Mouse (Mus musculus): ENCODE results near the gene Zswim8.
"Not testable (repeated sequence)": the region's sequence is repeated elsewhere in the genome, so short reads cannot be mapped to it uniquely, and the experiment has no call there.

Zswim8 gene

GRCm38 (mm10) chr14:20693589-20694101 lies 13.7 kb upstream of the Zswim8 start:
- no peak for DNase-seq (ENCODE audit: low spot score)

DNA sequence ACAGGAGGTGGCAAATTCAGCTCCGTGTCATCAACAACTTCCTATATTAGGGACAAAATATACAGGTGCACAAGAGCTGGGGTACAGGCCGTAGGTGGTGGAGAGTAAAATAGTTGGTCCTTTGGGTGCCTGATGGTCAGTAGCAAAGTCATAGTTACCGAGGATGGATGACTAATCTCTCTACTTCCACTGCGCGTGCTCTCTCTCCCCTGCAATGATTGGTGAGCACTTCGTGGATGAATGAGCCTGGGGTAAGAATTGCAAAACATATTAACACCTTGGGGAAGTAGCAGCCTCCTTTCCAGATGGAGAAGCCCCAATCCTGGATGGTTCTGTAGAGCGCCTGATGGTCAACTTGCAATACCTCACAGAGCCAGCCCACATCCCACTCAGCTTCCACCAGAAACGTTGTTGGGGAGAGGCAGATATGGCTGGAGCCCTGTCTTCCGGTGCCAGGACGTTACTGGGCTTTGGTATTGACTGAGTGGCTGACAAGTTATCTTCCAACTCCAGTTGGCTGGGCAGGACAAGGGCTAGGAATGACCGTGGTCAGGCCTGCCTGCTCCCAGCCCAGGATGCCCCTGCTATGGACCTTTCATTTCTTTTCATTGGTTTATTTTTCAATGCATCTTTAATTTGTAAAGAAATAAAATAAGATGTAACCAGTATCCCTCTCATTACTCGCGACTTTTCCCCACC lies 13.0 kb upstream of the Zswim8 start:
- no peak for DNase-seq (ENCODE audit: low spot score)

DNA sequence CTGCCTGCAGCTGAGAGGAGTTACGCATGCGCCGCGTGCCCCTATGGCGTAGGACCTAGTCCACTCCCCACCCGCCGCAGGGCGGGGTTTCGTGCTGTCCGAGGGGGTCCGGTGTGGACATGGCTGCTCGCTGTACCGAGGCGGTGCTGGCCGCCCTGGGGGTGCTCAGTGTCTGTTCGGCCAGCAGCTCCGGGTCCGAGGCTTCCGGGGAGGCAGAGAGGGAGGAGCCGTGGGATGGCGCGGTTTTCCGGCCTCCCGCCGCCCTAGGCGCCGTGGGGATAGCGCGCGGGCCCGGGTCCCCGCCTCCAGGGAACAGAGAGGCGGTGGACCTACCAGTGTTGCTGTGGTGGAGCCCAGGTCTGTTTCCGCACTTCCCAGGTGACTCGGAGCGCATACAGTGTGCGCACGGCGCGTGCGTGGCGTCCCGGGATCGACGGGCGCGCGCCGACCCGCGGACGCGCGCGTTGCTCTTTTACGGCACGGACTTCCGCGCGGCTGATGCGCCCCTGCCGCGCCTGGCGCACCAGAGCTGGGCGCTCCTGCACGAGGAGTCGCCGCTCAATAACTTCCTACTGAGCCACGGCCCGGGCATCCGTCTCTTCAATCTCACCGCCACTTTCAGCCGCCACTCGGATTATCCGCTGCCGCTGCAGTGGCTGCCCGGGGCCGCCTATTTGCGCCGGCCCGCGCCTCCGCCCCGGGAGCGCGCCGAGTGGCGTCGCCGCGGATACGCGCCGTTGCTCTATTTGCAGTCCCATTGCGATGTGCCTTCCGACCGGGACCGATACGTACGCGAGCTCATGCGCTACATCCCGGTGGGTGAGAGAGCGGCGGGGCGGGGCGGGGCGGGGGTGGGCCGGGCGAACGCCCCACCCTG lies 12.2 kb upstream of the Zswim8 start, which contains the start of gene Fut11:
Gene Fut11 (plus strand): TSS at position 85 of the 877 bp plus-strand sequence.
- peak; percentile 71 for DNase-seq (ENCODE audit: low spot score)

DNA sequence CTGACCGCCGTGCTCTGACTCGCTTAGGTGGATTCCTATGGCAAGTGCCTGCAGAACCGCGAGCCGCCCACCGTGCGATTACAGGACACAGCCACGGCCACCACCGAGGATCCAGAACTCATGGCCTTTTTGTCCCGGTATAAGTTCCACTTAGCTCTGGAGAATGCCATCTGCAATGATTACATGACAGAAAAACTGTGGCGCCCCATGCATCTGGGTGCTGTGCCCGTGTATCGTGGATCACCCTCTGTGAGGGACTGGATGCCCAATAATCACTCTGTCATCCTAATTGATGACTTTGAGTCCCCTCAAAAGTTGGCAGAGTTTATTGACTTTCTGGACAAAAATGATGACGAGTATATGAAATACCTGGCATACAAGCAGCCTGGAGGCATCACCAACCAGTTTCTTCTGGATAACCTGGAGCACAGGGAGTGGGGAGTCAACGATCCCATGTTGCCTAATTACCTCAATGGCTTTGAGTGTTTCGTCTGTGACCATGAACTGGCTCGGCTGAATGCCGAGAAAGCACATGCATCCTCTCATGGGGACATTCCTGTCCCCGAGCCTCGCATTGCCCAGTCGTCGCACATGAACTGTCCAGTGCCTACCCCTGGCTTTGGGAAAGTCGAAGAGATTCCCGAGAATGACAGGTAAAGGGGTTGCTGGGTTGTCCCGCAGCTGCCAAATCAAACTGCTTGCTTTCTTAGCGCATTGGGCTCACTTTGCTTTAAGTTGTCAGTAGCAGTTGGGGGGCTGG lies 11.4 kb upstream of the Zswim8 start:
- DNase-seq (ENCODE audit: low spot score): no peak

DNA sequence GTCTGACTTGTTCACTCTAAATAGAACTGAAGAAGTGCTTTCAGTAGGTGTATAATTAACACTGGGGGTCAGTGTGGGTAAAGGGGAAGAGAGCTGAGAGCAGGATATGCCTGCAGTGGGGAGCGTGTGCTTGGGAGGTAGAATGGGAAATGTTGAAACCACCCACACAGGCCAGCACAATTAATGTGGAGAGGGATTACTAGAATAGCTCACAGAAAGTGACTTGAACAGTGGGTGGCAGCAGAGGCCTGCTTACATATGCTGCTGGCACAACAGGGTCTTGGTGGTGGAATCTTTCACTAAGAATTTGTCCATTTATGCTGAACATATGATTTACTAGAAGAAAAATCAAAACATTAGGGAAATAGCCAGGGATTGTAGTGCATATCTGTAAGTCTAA lies 10.4 kb upstream of the Zswim8 start:
- DNase-seq (ENCODE audit: low spot score): no peak

DNA sequence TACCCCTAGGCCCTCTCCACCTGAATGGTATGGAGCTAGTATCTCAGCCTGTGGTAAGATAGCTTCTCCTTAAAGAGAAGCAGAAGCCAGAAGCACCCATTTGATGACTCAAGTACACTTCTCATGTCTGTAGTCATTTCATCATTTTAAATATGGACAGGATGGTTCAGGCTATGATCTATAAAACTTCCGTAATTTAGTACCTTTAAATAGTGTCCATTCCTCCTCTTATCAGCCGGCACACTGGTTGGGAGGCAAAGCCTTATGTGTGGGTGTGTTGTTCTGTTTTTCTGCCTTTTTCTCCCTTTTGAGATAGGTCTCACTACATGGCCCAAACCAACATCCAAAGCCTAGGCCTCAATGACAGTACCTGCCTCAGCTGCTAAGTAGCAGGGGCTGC lies 8.8 kb upstream of the Zswim8 start:
- DNase-seq (ENCODE audit: low spot score): no peak

DNA sequence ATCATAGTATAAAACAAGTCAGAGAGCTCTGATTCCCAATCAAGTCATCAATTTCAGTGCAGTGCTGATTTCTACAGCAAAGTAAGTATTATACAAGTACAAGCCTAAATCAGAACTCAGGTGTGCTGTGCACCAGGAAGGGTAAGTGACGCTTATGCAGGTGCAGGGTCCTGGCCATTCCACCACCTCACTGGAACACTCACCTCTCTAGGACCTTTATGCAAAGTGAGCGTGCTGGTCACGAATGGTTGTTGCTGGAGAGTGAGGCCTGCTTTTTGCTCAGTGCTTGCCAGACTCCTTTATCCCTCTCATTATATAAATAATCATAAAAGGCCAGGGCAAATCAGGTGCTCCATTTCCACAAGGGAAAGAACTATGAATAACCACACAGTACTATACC lies 7.0 kb upstream of the Zswim8 start:
- DNase-seq (ENCODE audit: low spot score): no peak

DNA sequence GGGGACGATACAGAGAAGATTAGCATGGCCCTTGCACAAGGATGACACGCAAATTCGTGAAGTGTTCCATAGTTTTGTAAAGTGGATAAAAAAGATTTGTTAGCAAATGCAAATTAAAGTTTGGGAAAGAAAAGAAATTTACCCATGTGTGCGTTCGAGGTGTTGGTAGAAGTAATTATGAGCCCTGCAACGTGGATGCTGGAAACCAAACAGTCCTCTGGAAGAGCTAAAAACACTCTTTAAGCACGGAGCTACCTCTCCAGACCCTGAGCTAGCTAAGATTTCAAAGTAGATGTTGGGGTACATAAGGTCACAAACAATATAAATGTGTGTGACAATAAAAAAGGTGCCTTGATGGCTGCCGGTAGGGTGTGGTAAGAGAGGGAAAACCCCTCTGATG lies 5.8 kb upstream of the Zswim8 start:
- no peak for DNase-seq (ENCODE audit: low spot score)

- no peak for DNase-seq (ENCODE audit: low spot score)
Measured at GRCm38 (mm10) chr14:20702096-20702740, 5.1 kb upstream of the Zswim8 start.

GRCm38 (mm10) chr14:20702741-20703381 lies 4.5 kb upstream of the Zswim8 start, which contains the start of gene Chchd1:
Gene Chchd1 (plus strand): TSS chr14:20703006.
- DNase-seq (ENCODE audit: low spot score): peak; percentile 82

DNA sequence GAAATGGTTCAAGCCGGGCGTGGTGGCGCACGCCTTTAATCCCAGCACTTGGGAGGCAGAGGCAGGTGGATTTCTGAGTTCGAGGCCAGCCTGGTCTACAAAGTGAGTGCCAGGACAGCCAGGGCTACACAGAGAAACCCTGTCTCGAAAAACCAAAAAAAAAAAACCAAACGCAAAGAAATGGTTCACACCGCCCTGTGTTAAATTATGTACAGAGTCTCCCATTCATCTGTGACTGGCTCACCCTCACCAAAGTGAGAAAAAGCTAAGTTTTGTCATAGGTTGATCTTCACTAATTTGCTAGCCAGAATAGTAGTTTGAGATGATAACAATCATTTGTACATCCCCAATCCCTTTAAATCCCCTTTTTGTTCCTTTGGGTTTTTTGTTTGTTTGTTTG lies 3.9 kb upstream of the Zswim8 start:
- DNase-seq (ENCODE audit: low spot score): not testable (repeated sequence)

DNA sequence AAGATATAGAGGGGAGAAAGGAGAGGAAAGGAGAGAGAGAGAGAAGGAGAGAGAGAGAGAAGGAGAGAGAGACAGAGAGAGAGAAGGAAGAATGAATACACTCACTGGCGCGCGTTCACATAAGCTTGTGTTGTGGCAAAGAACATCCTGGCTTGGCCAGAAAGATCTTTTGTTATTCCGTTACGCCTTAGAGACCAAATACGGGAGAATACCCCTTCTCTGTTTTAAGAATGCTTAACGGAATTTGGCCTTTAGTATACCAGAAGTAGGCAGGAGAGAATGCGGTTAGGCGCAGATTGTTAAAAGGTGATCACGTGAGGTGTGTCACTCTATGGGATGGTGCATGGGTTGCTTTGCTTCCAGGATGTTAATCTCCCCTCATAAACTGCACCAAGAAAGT lies 887 bp downstream of the Zswim8 start:
- no peak for DNase-seq (ENCODE audit: low spot score)

DNA sequence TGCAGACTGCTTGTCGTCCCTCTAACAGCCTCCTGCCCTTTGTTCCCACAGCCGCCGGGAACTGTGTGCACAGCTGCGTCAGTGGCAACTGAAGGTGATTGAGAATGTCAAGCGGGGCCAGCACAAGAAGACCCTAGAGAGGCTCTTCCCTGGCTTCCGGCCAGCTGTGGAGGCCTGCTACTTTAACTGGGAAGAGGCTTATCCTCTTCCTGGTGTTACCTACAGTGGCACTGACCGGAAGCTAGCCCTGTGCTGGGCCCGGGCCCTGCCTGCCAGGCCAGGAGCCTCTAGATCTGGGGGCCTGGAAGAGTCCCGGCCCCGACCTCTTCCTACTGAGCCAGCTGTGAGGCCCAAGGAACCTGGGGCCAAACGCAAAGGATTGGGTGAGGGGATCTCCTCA lies 6.5 kb downstream of the Zswim8 start:
- DNase-seq (ENCODE audit: low spot score): no peak

DNA sequence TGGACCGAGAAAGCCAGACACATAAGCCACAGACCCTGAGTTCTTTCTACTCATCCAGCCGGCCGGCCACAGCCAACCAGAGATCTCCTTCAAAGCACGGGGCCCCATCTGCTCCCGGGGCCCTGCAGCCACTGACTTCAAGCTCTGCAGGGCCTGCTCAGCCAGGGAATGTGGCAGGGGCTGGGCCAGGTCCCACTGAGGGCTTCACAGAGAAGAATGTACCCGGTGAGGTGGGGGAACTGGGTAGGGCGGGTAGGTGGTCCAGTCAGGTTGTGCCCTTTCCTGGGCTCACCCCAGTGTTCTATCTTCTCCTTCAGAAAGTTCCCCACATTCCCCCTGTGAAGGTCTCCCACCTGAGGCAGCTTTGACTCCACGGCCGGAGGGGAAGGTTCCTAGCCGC lies 11.1 kb downstream of the Zswim8 start:
- no peak for DNase-seq (ENCODE audit: low spot score)

DNA sequence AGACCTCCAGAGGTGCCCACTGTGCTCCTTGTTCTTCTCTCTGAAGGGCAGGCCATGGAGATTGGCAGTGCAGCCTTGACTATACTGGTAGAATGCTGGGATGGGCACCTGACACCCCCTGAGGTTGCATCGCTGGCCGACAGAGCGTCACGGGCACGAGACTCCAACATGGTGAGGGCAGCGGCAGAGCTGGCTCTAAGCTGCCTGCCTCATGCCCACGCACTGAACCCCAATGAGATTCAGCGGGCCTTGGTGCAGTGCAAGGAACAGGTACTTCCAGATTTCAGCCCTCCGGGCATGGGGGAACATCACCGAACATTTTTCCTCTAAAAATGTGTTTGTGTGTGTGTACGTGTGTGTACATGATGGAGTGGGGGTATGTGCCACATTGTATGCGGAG lies 12.4 kb downstream of the Zswim8 start:
- DNase-seq (ENCODE audit: low spot score): no peak

GRCm38 (mm10) chr14:20721371-20721770 lies 14.0 kb downstream of the Zswim8 start:
- no peak for DNase-seq (ENCODE audit: low spot score)

GRCm38 (mm10) chr14:20723006-20723405 lies 15.7 kb downstream of the Zswim8 start:
- DNase-seq (ENCODE audit: low spot score): no peak

- no peak for DNase-seq (ENCODE audit: low spot score)
Measured at GRCm38 (mm10) chr14:20724043-20724442, 16.7 kb downstream of the Zswim8 start.

- peak; percentile 49 for DNase-seq (ENCODE audit: low spot score)
Measured at GRCm38 (mm10) chr14:20725660-20726339, 18.4 kb downstream of the Zswim8 start.

DNA sequence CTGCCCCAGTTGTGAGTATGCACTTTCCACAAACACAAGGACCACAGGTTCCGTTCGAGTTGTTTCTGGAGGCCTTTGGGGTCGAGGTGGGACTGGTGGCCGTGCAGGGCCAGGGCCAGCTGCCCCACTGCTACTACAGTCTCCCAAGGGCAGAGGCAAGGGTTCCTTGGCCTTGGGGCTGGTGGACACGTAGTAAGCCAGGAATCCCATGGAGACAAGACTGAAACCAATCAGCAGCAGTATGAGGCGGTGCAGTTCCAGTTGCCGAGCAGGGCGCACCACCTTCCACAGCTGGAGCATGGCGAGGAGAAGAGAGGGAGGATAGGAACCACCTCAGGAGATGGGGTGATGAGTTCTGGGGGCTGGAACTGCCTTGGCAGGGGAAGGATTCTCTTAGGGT lies 22.5 kb downstream of the Zswim8 start:
- DNase-seq (ENCODE audit: low spot score): no peak
